Mouse (Mus musculus): ENCODE data around the gene Glrx3. TPM values are rescaled to one million over a fixed set of nuclear protein-coding genes. Genes with fewer than 3 reads are reported as not detected.

The Glrx3 gene
- 333 and 344 TPM in 2 replicates for polyA plus RNA-seq (2014; fragmentation: Nextera tagmentation; extraction: Ambion mirVana)

DNA sequence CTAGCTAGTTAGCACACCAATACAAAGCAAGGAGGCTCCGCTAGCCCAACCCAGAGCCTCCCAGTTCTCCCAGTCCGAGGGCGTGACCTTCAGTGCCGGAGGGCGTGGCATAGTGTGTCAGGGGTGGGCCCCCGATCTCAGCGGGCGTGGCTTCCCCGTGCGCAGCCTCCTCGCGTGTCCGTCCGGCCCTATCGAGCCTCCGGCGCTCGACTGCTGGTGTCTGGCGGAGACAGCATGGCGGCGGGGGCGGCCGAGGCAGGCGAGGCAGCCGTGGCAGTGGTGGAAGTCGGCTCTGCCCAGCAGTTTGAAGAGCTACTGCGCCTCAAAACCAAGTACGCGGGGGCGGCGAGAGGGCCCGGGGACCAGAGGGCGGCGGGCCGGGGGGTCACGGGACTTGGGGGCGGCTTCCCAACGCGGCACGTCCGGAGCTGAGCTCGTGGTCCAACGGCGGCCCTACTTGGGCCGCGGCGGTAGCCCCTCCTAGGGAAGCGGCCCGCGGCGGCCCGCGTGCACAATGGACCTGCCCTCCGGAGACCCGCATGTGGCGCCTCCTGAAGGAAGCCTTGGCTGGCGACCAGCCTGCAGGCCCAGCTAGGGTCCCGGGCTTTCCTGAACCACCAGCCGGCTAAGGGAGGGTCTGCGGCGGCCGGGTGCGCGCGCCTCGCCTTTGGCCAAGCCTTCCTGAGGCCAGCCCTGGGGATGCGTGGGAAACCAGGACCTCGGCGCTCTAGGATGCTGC, at the start of gene Glrx3:
Glrx3 (plus strand) TSS at position 175 of the 739 bp plus-strand sequence.
- peak; percentile 99 for DNase-seq (ENCODE audit: low spot score, missing footprints)
- Histone ChIP-seq H3K27me3 (ENCODE audit: control insufficient read depth, insufficient read depth, low read length) (no peaks in the 10 kb centered on the region), H3K9me3 (ENCODE audit: control insufficient read depth, low read length) (no peaks in the 10 kb centered on the region), H3K36me3 (ENCODE audit: control insufficient read depth, insufficient read depth, low read length) (no peaks in the 10 kb centered on the region), H3K4me3 (ENCODE audit: low read depth, low read length) (peak within 1 kb of the TSS; percentile 93), H3K4me1 (ENCODE audit: control insufficient read depth, insufficient read depth, low read length) (peaks cover 5% of the 10 kb centered on the region), H3K4me2 (peak within 1 kb of the TSS; percentile 75), H3K27ac (ENCODE audit: low read depth, low read length) (peak within 1 kb of the TSS; percentile 58), H3K9ac (ENCODE audit: low read length) (peak within 1 kb of the TSS; percentile 74)
- WGBS, result under 1% methylated on average over 57 of the region's 69 CpGs
- ATAC-seq (ENCODE audit: low FRiP score), result peak; percentile 96

DNA sequence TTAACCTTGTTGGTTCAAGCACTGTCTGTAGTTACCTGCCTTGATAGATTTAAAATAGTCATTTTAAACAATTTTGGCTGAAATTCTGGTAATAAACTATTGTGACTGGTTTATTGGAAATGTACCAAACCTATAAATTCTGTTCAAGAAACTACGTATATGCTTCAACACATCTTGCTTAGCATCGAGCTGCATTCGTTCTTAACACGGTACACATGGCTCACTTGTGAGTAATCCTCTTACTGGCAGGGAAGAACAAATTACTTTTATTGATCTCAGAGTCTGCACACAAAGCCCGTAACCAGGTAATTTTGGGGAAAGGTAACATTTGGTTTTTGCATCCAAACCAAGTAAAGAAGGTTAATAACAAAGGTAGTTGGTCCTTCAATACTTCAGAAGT, 49.6 kb upstream of the Glrx3 start:
- H3K4me1 ChIP-seq (ENCODE audit: control insufficient read depth, insufficient read depth, low read length), result no peaks in the 10 kb centered on the region
- no peak overlapping the region for H3K4me3 ChIP-seq (ENCODE audit: low read depth, low read length)
- no peaks in the 10 kb centered on the region for H3K36me3 ChIP-seq (ENCODE audit: control insufficient read depth, insufficient read depth, low read length)
- no peak overlapping the region for H3K4me2 ChIP-seq
- no peak for DNase-seq (ENCODE audit: low spot score, missing footprints)
- ATAC-seq (ENCODE audit: low FRiP score), result no peak
- no peak overlapping the region for H3K27ac ChIP-seq (ENCODE audit: low read depth, low read length)
- no peaks in the 10 kb centered on the region for H3K9me3 ChIP-seq (ENCODE audit: control insufficient read depth, low read length)
- 83% methylated on average over 5 of the region's 5 CpGs for WGBS
- no peak overlapping the region for H3K9ac ChIP-seq (ENCODE audit: low read length)
- H3K27me3 ChIP-seq (ENCODE audit: control insufficient read depth, insufficient read depth, low read length), result no peaks in the 10 kb centered on the region

DNA sequence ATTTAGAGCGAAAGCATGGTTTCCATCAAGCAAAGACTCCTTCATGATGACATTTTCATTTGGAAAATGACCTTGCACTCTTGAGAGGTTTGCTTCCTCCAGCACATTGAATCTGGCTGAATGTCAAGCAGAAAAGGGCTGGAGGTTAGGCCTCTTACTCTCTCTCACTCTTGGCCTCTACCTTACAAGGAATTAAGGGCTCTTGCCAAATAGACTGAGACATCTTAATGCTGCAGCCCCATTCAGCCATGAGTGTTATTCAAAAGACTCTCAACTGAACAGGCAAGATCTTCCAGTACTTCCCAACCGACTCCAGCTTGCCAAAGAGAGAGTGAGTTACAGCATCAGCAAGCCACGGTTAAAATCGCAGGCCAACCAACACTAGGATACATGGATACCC, 42.0 kb upstream of the Glrx3 start:
- H3K27me3 ChIP-seq (ENCODE audit: control insufficient read depth, insufficient read depth, low read length), result no peaks in the 10 kb centered on the region
- H3K36me3 ChIP-seq (ENCODE audit: control insufficient read depth, insufficient read depth, low read length), result no peaks in the 10 kb centered on the region
- ATAC-seq (ENCODE audit: low FRiP score), result no peak
- no peak for DNase-seq (ENCODE audit: low spot score, missing footprints)
- H3K4me1 ChIP-seq (ENCODE audit: control insufficient read depth, insufficient read depth, low read length), result no peaks in the 10 kb centered on the region
- no peaks in the 10 kb centered on the region for H3K9me3 ChIP-seq (ENCODE audit: control insufficient read depth, low read length)
- WGBS, result 91% methylated on average over 4 of the region's 4 CpGs
- H3K4me2 ChIP-seq, result no peak overlapping the region
- no peak overlapping the region for H3K4me3 ChIP-seq (ENCODE audit: low read depth, low read length)
- no peak overlapping the region for H3K27ac ChIP-seq (ENCODE audit: low read depth, low read length)
- no peak overlapping the region for H3K9ac ChIP-seq (ENCODE audit: low read length)

DNA sequence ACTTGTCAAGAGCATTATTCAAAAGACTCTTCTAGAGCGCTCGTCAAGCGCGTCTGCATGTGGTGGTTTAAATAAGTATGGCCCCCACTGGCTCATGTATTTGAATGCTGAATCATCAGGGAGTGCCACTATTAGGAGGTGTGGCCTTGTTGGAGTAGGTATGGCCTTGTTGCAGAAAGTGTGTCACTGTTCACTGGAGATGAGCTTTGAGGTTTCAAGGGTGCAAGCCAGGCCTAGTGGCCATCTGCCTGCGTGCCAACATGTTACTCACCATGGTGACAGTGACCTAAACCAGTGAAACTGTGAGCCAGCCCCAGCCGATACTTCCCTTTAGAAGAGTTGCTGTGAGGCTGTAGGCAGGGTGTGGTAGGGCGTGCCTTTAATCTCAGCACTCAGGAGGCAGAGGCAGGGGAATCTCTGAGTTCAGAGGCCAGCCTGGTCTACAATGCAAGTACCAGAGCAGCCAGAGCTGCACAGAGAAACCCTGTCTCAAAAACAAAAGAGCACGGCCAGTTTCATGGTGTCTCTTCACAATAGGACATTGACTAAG, 40.0 kb upstream of the Glrx3 start:
- DNase-seq (ENCODE audit: low spot score, missing footprints) (no peak), ATAC-seq (ENCODE audit: low FRiP score) (no peak)
- H3K27ac ChIP-seq (ENCODE audit: low read depth, low read length), result no peak overlapping the region
- H3K4me1 ChIP-seq (ENCODE audit: control insufficient read depth, insufficient read depth, low read length), result no peaks in the 10 kb centered on the region
- 94% methylated on average over 8 of the region's 8 CpGs for WGBS
- no peaks in the 10 kb centered on the region; the same call in 1 of the 2 replicates for H3K9me3 ChIP-seq (ENCODE audit: control insufficient read depth, low read length)
- H3K27me3 ChIP-seq (ENCODE audit: control insufficient read depth, insufficient read depth, low read length), result no peaks in the 10 kb centered on the region
- no peaks in the 10 kb centered on the region for H3K36me3 ChIP-seq (ENCODE audit: control insufficient read depth, insufficient read depth, low read length)
- no peak overlapping the region for H3K9ac ChIP-seq (ENCODE audit: low read length)
- H3K4me3 ChIP-seq (ENCODE audit: low read depth, low read length), result no peak overlapping the region
- no peak overlapping the region for H3K4me2 ChIP-seq

DNA sequence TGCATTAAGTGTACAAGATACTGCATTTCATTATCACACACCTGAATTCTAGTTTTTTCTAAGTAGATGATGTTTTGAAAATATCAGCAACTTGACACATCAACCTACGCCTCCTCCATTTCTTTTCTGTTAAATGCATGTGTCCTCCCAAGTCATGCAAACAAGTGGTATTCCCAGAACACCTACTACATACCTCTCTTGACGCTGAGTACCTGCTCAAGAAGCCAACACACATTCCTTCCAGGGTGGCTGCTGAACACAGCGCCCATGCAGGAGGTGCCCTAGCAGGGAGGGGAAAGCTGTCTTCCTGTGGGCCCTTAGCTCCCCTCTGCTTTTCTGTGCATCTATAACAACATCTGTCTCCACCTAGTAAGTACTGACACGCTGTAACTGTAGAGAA, 38.4 kb upstream of the Glrx3 start:
- DNase-seq (ENCODE audit: low spot score, missing footprints) (no peak), ATAC-seq (ENCODE audit: low FRiP score) (no peak)
- 90% methylated on average over 4 of the region's 4 CpGs for WGBS
- H3K9me3 ChIP-seq (ENCODE audit: control insufficient read depth, low read length), result no peaks in the 10 kb centered on the region; the same call in 1 of the 2 replicates
- H3K4me2 ChIP-seq, result no peak overlapping the region
- no peak overlapping the region for H3K27ac ChIP-seq (ENCODE audit: low read depth, low read length)
- H3K27me3 ChIP-seq (ENCODE audit: control insufficient read depth, insufficient read depth, low read length), result no peaks in the 10 kb centered on the region
- no peaks in the 10 kb centered on the region for H3K4me1 ChIP-seq (ENCODE audit: control insufficient read depth, insufficient read depth, low read length)
- no peak overlapping the region for H3K4me3 ChIP-seq (ENCODE audit: low read depth, low read length)
- no peak overlapping the region for H3K9ac ChIP-seq (ENCODE audit: low read length)
- H3K36me3 ChIP-seq (ENCODE audit: control insufficient read depth, insufficient read depth, low read length), result no peaks in the 10 kb centered on the region

DNA sequence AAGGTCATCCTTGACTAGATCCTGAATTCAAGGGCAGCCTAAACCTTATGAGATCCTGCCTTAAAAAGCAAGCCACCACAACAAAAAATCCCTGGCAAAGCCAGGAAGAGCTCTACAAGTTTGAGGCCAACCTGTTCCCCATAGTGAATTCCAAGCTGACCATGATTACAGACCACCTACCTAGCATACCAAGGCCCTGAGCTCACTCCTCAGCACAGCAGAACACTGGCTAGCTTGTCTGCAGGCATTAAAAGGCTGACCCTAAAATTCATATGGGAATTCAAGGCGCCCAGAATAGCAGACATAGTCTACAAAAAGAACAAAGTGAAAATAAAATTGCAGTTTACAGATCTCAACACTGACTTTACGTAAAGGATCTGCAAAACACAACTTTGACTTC, 33.3 kb upstream of the Glrx3 start:
- Histone ChIP-seq H3K4me1 (ENCODE audit: control insufficient read depth, insufficient read depth, low read length) (no peaks in the 10 kb centered on the region), H3K36me3 (ENCODE audit: control insufficient read depth, insufficient read depth, low read length) (no peaks in the 10 kb centered on the region), H3K4me3 (ENCODE audit: low read depth, low read length) (no peak overlapping the region), H3K4me2 (no peak overlapping the region), H3K9me3 (ENCODE audit: control insufficient read depth, low read length) (no peaks in the 10 kb centered on the region; the same call in 1 of the 2 replicates), H3K9ac (ENCODE audit: low read length) (no peak overlapping the region), H3K27me3 (ENCODE audit: control insufficient read depth, insufficient read depth, low read length) (no peaks in the 10 kb centered on the region), H3K27ac (ENCODE audit: low read depth, low read length) (no peak overlapping the region)
- 93% methylated on average over 2 of the region's 2 CpGs for WGBS
- DNase-seq (ENCODE audit: low spot score, missing footprints) (no peak), ATAC-seq (ENCODE audit: low FRiP score) (no peak)

DNA sequence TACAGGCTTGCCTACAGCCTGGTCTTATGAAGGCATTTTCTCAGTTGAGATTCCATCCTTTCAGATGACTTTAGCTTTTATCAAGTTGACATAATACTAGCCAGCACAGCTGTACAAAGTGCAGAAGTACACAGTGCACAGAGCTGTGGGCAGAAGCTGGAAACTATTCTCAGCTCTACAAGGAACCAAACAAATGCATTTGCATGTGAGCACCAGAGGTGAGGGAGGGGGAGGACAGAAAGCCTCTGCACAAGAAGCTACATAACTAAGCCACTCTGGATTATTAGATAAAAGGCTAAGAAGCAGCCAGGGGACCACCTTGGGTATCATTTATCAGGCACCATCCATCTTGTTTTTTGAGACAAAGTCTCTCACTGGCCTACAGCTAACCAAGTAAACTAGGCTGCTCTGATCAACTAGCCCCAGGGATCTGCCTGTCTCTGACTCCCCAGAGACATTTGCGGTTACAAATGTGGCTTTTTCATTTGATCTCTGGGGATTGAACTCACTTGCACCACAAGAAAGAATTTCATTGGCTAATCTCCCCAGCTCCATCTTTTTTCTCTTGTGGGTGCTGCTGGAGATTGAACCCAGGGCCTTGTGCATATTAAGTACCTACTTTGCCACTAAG, 29.9 kb upstream of the Glrx3 start:
- no peak overlapping the region for H3K4me2 ChIP-seq
- H3K9me3 ChIP-seq (ENCODE audit: control insufficient read depth, low read length), result no peaks in the 10 kb centered on the region
- no peaks in the 10 kb centered on the region for H3K27me3 ChIP-seq (ENCODE audit: control insufficient read depth, insufficient read depth, low read length)
- no peak overlapping the region for H3K27ac ChIP-seq (ENCODE audit: low read depth, low read length)
- no peaks in the 10 kb centered on the region for H3K36me3 ChIP-seq (ENCODE audit: control insufficient read depth, insufficient read depth, low read length)
- no peak overlapping the region for H3K9ac ChIP-seq (ENCODE audit: low read length)
- H3K4me1 ChIP-seq (ENCODE audit: control insufficient read depth, insufficient read depth, low read length), result 0 out of 2 replicates have a peak, but pooled peaks cover 3% of the 10 kb centered on the region
- ATAC-seq (ENCODE audit: low FRiP score) (no peak), DNase-seq (ENCODE audit: low spot score, missing footprints) (no peak)
- H3K4me3 ChIP-seq (ENCODE audit: low read depth, low read length), result no peak overlapping the region
- WGBS, result 91% methylated on average over 1 of the region's 1 CpGs

DNA sequence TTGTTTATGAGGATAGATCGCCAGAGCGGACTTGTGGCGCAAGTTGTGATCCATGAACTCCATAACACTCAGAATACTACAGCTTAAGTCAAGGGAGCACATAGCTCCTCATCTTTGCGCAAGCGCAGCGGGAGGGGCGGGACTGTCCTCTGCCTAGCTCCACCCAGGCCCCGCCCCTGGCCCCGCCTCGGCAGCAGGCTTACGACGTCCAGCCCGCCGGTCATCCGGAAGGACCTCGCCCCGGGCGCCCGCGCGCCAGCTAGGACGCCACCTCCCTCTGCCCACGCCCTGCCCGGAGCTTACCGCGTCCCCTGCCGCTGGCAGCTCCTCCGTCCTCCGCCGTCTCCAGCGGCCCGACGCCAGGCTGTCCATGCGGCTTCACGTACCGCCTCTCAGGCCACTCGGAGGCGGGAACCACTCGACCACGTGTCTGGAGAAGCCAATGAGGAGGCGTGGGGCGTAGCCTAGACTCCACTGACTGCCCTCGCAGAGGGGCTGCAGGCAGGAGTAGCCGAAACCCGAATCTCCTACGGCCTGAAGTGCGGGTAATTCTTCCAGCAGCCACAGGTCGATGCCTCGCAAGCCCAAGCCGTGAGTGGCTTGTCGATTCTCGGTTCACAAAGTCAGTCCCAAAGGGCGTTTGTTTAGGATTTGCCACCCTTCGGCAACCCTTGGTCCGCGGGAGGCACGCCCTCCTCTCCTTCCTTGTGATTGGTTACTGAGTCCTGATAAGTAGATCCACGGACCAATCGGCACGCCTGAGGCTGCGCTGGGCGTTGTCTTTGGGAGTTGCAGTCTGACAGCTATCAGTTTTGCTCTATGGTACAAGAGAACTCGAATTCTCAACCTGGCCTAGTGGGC, 26.8 kb upstream of the Glrx3 start, which contains the start of gene 9430038I01Rik:
9430038I01Rik (minus strand) TSS at position 426 of the 861 bp plus-strand sequence.
- Histone ChIP-seq H3K4me2 (peak within 1 kb of the TSS; percentile 60), H3K27ac (ENCODE audit: low read depth, low read length) (peak within 1 kb of the TSS; percentile 73), H3K4me3 (ENCODE audit: low read depth, low read length) (peak within 1 kb of the TSS; percentile 81), H3K4me1 (ENCODE audit: control insufficient read depth, insufficient read depth, low read length) (0 out of 2 replicates have a peak, but pooled peaks cover 3% of the 10 kb centered on the region), H3K9me3 (ENCODE audit: control insufficient read depth, low read length) (no peaks in the 10 kb centered on the region), H3K9ac (ENCODE audit: low read length) (peak within 1 kb of the TSS; percentile 84), H3K27me3 (ENCODE audit: control insufficient read depth, insufficient read depth, low read length) (no peaks in the 10 kb centered on the region), H3K36me3 (ENCODE audit: control insufficient read depth, insufficient read depth, low read length) (no peaks in the 10 kb centered on the region)
- ATAC-seq (ENCODE audit: low FRiP score) (peak; percentile 100), DNase-seq (ENCODE audit: low spot score, missing footprints) (peak; percentile 100)
- under 1% methylated on average over 63 of the region's 63 CpGs for WGBS
